Mouse (Mus musculus): ENCODE measurements around the gene Myocd. TPM values are rescaled to one million over a fixed set of nuclear protein-coding genes. Genes with fewer than 3 reads are reported as not detected.

The Myocd gene
- total and polyA plus RNA-seq, 2 experiments from 2014 or later = 0.07 to 0.38 TPM

GRCm38 (mm10) chr11:65226766-65227165, 43.0 kb downstream of the Myocd start:
- Histone ChIP-seq H3K4me1 (ENCODE audit: insufficient read depth) (no peaks in the 10 kb centered on the region), H3K9ac (no peak overlapping the region), H3K4me3 (ENCODE audit: low read depth, low read length) (no peak overlapping the region), H3K4me2 (ENCODE audit: low read depth) (no peak overlapping the region), H3K36me3 (ENCODE audit: insufficient read depth) (no peaks in the 10 kb centered on the region), H3K9me3 (ENCODE audit: low read length) (no peaks in the 10 kb centered on the region), H3K27ac (ENCODE audit: low read depth, low read length) (no peak overlapping the region), H3K27me3 (ENCODE audit: insufficient read depth, low read length) (no peaks in the 10 kb centered on the region)
- ATAC-seq (no peak), DNase-seq (no peak)
- WGBS = 60% methylated on average over 10 of the region's 10 CpGs
- TF ChIP-seq CTCF (IDR thresholded peaks at IDR 0.05; ENCODE audit: low read depth) = no peak

- no peak for TF ChIP-seq CTCF (IDR thresholded peaks at IDR 0.05; ENCODE audit: low read depth)
- H3K4me2 ChIP-seq (ENCODE audit: low read depth) = no peak overlapping the region
- no peaks in the 10 kb centered on the region for H3K9me3 ChIP-seq (ENCODE audit: low read length)
- H3K36me3 ChIP-seq (ENCODE audit: insufficient read depth) = no peaks in the 10 kb centered on the region
- ATAC-seq (peak; percentile 59), DNase-seq (peak; percentile 65)
- no peaks in the 10 kb centered on the region for H3K4me1 ChIP-seq (ENCODE audit: insufficient read depth)
- H3K4me3 ChIP-seq (ENCODE audit: low read depth, low read length) = no peak overlapping the region
- H3K27ac ChIP-seq (ENCODE audit: low read depth, low read length) = no peak overlapping the region
- 40% methylated on average over 9 of the region's 9 CpGs for WGBS
- no peaks in the 10 kb centered on the region for H3K27me3 ChIP-seq (ENCODE audit: insufficient read depth, low read length)
- no peak overlapping the region for H3K9ac ChIP-seq
Observed at GRCm38 (mm10) chr11:65214954-65215629, 54.7 kb downstream of the Myocd start.

GRCm38 (mm10) chr11:65213806-65214205, 56.0 kb downstream of the Myocd start:
- DNase-seq = no peak
- no peak for TF ChIP-seq CTCF (IDR thresholded peaks at IDR 0.05; ENCODE audit: low read depth)
- Histone ChIP-seq H3K9me3 (ENCODE audit: low read length) (no peaks in the 10 kb centered on the region), H3K36me3 (ENCODE audit: insufficient read depth) (no peaks in the 10 kb centered on the region), H3K27me3 (ENCODE audit: insufficient read depth, low read length) (no peaks in the 10 kb centered on the region), H3K4me1 (ENCODE audit: insufficient read depth) (no peaks in the 10 kb centered on the region), H3K27ac (ENCODE audit: low read depth, low read length) (no peak overlapping the region), H3K4me3 (ENCODE audit: low read depth, low read length) (no peak overlapping the region), H3K9ac (no peak overlapping the region), H3K4me2 (ENCODE audit: low read depth) (no peak overlapping the region)
- WGBS = 94% methylated on average over 2 of the region's 2 CpGs
- ATAC-seq = no peak

GRCm38 (mm10) chr11:65211701-65212100, 58.1 kb downstream of the Myocd start:
- Histone ChIP-seq H3K36me3 (ENCODE audit: insufficient read depth) (no peaks in the 10 kb centered on the region), H3K9me3 (ENCODE audit: low read length) (no peaks in the 10 kb centered on the region), H3K27ac (ENCODE audit: low read depth, low read length) (no peak overlapping the region), H3K4me2 (ENCODE audit: low read depth) (no peak overlapping the region), H3K4me3 (ENCODE audit: low read depth, low read length) (no peak overlapping the region), H3K4me1 (ENCODE audit: insufficient read depth) (no peaks in the 10 kb centered on the region), H3K27me3 (ENCODE audit: insufficient read depth, low read length) (no peaks in the 10 kb centered on the region), H3K9ac (no peak overlapping the region)
- WGBS = 79% methylated on average over 6 of the region's 6 CpGs
- no peak for TF ChIP-seq CTCF (IDR thresholded peaks at IDR 0.05; ENCODE audit: low read depth)
- no peak for DNase-seq
- no peak for ATAC-seq

- H3K27ac ChIP-seq (ENCODE audit: low read depth, low read length) = no peak overlapping the region
- H3K27me3 ChIP-seq (ENCODE audit: insufficient read depth, low read length) = no peaks in the 10 kb centered on the region
- ATAC-seq = no peak
- no peak overlapping the region for H3K4me3 ChIP-seq (ENCODE audit: low read depth, low read length)
- H3K9ac ChIP-seq = no peak overlapping the region
- no peaks in the 10 kb centered on the region for H3K9me3 ChIP-seq (ENCODE audit: low read length)
- no peaks in the 10 kb centered on the region for H3K36me3 ChIP-seq (ENCODE audit: insufficient read depth)
- TF ChIP-seq CTCF (IDR thresholded peaks at IDR 0.05; ENCODE audit: low read depth) = no peak
- WGBS = 51% methylated on average over 6 of the region's 6 CpGs
- H3K4me1 ChIP-seq (ENCODE audit: insufficient read depth) = no peaks in the 10 kb centered on the region
- no peak for DNase-seq
- H3K4me2 ChIP-seq (ENCODE audit: low read depth) = no peak overlapping the region
Observed at GRCm38 (mm10) chr11:65209441-65209840, 60.3 kb downstream of the Myocd start.

GRCm38 (mm10) chr11:65205306-65205705, 64.5 kb downstream of the Myocd start:
- H3K9ac ChIP-seq = no peak overlapping the region
- H3K4me1 ChIP-seq (ENCODE audit: insufficient read depth) = no peaks in the 10 kb centered on the region

GRCm38 (mm10) chr11:65204651-65205050, 65.1 kb downstream of the Myocd start:
- Histone ChIP-seq H3K9ac (no peak overlapping the region), H3K36me3 (ENCODE audit: insufficient read depth) (no peaks in the 10 kb centered on the region), H3K4me2 (ENCODE audit: low read depth) (no peak overlapping the region), H3K4me1 (ENCODE audit: insufficient read depth) (no peaks in the 10 kb centered on the region), H3K27me3 (ENCODE audit: insufficient read depth, low read length) (no peaks in the 10 kb centered on the region), H3K27ac (ENCODE audit: low read depth, low read length) (no peak overlapping the region), H3K4me3 (ENCODE audit: low read depth, low read length) (no peak overlapping the region), H3K9me3 (ENCODE audit: low read length) (no peaks in the 10 kb centered on the region)
- TF ChIP-seq CTCF (IDR thresholded peaks at IDR 0.05; ENCODE audit: low read depth) = no peak
- WGBS = 70% methylated on average over 13 of the region's 13 CpGs
- DNase-seq = no peak
- ATAC-seq = no peak

More at GRCm38 (mm10) chr11:65205306-65205705, 64.5 kb downstream of the Myocd start:
- H3K9me3 ChIP-seq (ENCODE audit: low read length) = no peaks in the 10 kb centered on the region
- H3K36me3 ChIP-seq (ENCODE audit: insufficient read depth) = no peaks in the 10 kb centered on the region
- H3K27me3 ChIP-seq (ENCODE audit: insufficient read depth, low read length) = no peaks in the 10 kb centered on the region
- no peak overlapping the region for H3K27ac ChIP-seq (ENCODE audit: low read depth, low read length)
- TF ChIP-seq CTCF (IDR thresholded peaks at IDR 0.05; ENCODE audit: low read depth) = no peak
- WGBS = 85% methylated on average over 5 of the region's 5 CpGs
- H3K4me3 ChIP-seq (ENCODE audit: low read depth, low read length) = no peak overlapping the region
- no peak overlapping the region for H3K4me2 ChIP-seq (ENCODE audit: low read depth)
- ATAC-seq = no peak
- no peak for DNase-seq
